ENCODE assay signal across 9 mouse cellular contexts in the genomic region with DNA sequence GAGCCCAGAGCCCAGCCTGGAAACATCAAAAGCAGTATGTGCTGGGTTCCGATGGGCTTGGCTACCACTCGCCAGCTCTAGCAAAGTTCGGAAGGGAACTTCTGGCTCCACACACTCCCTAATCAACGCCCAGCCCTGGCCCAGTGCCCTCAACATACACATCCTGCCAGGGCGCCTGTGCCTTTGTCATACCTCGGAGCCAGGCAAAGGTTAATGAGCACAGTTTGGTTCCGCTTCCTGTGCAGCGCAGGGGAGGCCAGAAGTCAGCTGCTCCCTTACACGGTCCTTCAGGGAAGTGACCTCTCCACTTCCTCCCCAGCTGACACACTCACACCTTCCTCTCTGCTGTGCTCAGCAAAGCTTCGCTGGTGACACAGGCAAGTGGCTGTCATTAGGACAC. TPM values are rescaled to one million over a fixed set of nuclear protein-coding genes. Genes with fewer than 3 reads are reported as not detected.
DNase-seq lines count a peak whose midpoint lies in the region; ATAC-seq and TF ChIP-seq lines count a peak whose summit lies in the region.
"Had no signal": no experiment of that assay in that cellular context is flagged by ENCODE, and none has a peak within 500 bp of the region (broad histone marks: within the 10 kb centered on the region; RNA-seq: fewer than 3 reads in every experiment).

No protein-coding gene starts in this region.

- H3K27me3 ChIP-seq in kidney, embryonic 15.5 days = no peaks in the 10 kb centered on the region

- H3K4me2 ChIP-seq in kidney, embryonic 15.5 days = no peak overlapping the region

- peaks cover 18% of the 10 kb centered on the region for H3K4me1 ChIP-seq in lung, adult 2 months (ENCODE audit: control insufficient read depth, insufficient read depth, low read length)
- peaks cover 52% of the 10 kb centered on the region for H3K4me1 ChIP-seq in kidney, embryonic 15.5 days
- H3K4me1 ChIP-seq: megakaryocyte, embryonic 14.5 days had no signal

- TF ChIP-seq CTCF in lung, adult 2 months (IDR thresholded peaks at IDR 0.05; ENCODE audit: insufficient read depth, low read length) = no peak

- no peak overlapping the region for H3K9ac ChIP-seq in kidney, embryonic 15.5 days

- ATAC-seq in erythroid progenitor cell, adult 5-6 weeks (replicated peaks; ENCODE audit: low FRiP score, poor library complexity, severe bottlenecking) = peak; percentile 71
- peak; percentile 48; the same call in 1 of the 2 replicates for ATAC-seq in kidney, embryonic 15.5 days (replicated peaks; ENCODE audit: low FRiP score)

- peak overlapping the region; percentile 71 for H3K27ac ChIP-seq in kidney, embryonic 15.5 days

- no peak for TF ChIP-seq POLR2A in lung, adult 2 months (IDR thresholded peaks at IDR 0.05; ENCODE audit: borderline replicate concordance, extremely low read depth, low read depth, low read length)

- peak; percentile 70 to 76 for DNase-seq in lung, adult 18-20 months
- DNase-seq in lung, adult 2 months = no peak
- peak; percentile 72 for DNase-seq in lung, postnatal 14 days
- DNase-seq in thymus, postnatal 0 days (ENCODE audit: low spot score) = peak; percentile 75
- no peak for DNase-seq in ovary, postnatal 14 days (ENCODE audit: low spot score)
- DNase-seq in right cerebral cortex, adult 2 months (ENCODE audit: low spot score in 2 of 2) = no peak

- H3K9me3 ChIP-seq in kidney, embryonic 15.5 days (replicated peaks) = no peaks in the 10 kb centered on the region
- H3K9me3 ChIP-seq: megakaryocyte, embryonic 14.5 days had no signal

- H3K4me3 ChIP-seq in lung, adult 2 months (replicated peaks; ENCODE audit: extremely low read depth, low read depth, low read length) = no peak overlapping the region
- no peak overlapping the region for H3K4me3 ChIP-seq in kidney, embryonic 15.5 days (replicated peaks)
- H3K4me3 ChIP-seq: megakaryocyte, embryonic 14.5 days had no signal

- H3K36me3 ChIP-seq in kidney, embryonic 15.5 days = no peaks in the 10 kb centered on the region

- WGBS in lung, adult 2 months = 16% methylated on average over 10 of the region's 10 CpGs
- WGBS in kidney, embryonic 15.5 days = 28% methylated on average over 10 of the region's 10 CpGs

RNA-seq across cellular contexts. Expression of a gene that starts 31.9 kb away (rescaled TPM):
- 36.9 and 40.9 TPM in 2 replicates for polyA plus RNA-seq in lung, adult 2 months (2012; rRNA removed)
- total RNA-seq in erythroid progenitor cell, adult 5-6 weeks (2015; ENCODE audit: low replicate concordance) = 3.2 and 6.3 TPM in 2 replicates
- 1.0 and 1.1 TPM in 2 replicates for total RNA-seq in erythroid progenitor cell, adult 5-6 weeks (2017; ENCODE audit: low replicate concordance)
- polyA plus RNA-seq in kidney, embryonic 15.5 days (2015; fragmentation: Nextera tagmentation; extraction: Ambion mirVana) = 5.5 and 6.4 TPM in 2 replicates
- polyA plus RNA-seq in thymus, postnatal 0 days (2015; fragmentation: Nextera tagmentation; extraction: Ambion mirVana) = 2.0 and 2.6 TPM in 2 replicates

Comparison
In these comparisons a context has a peak if more than half of its experiments do, and no peak if none do; other contexts are left out.
1. DNase-seq: peak in lung, adult 18-20 months (2 of 2), lung, postnatal 14 days (single experiment) and thymus, postnatal 0 days (single experiment); none in lung, adult 2 months (single experiment), ovary, postnatal 14 days (single experiment) and right cerebral cortex, adult 2 months (0 of 2).